Mouse (Mus musculus): ENCODE results near the gene Jakmip3. TPM values are rescaled to one million over a fixed set of nuclear protein-coding genes. Genes with fewer than 3 reads are reported as not detected.

The Jakmip3 gene
- polyA plus RNA-seq, 1 experiment from 2014 or later, result 0.83 TPM

GRCm38 (mm10) chr7:138955787-138956186, 15.3 kb downstream of the Jakmip3 start:
- H3K9me3 ChIP-seq, result no peaks in the 10 kb centered on the region
- H3K4me2 ChIP-seq (replicated peaks), result no peak overlapping the region
- H3K4me1 ChIP-seq, result no peaks in the 10 kb centered on the region
- no peak overlapping the region for H3K27ac ChIP-seq (replicated peaks)
- H3K36me3 ChIP-seq, result no peaks in the 10 kb centered on the region
- WGBS, result 88% methylated on average over 7 of the region's 7 CpGs
- ATAC-seq (ENCODE audit: low FRiP score, low read depth), result no peak
- no peak overlapping the region for H3K4me3 ChIP-seq
- no peak overlapping the region for H3K9ac ChIP-seq (replicated peaks)
- H3K27me3 ChIP-seq, result no peaks in the 10 kb centered on the region

- Histone ChIP-seq H3K4me1 (no peaks in the 10 kb centered on the region), H3K9ac (replicated peaks) (no peak overlapping the region), H3K36me3 (no peaks in the 10 kb centered on the region), H3K4me2 (replicated peaks) (no peak overlapping the region), H3K4me3 (no peak overlapping the region), H3K27me3 (no peaks in the 10 kb centered on the region), H3K27ac (replicated peaks) (no peak overlapping the region), H3K9me3 (no peaks in the 10 kb centered on the region)
- no peak for ATAC-seq (ENCODE audit: low FRiP score, low read depth)
- 77% methylated on average over 6 of the region's 6 CpGs for WGBS
Observed at GRCm38 (mm10) chr7:138957106-138957505, 16.6 kb downstream of the Jakmip3 start.

GRCm38 (mm10) chr7:138959747-138960146, 19.2 kb downstream of the Jakmip3 start:
- Histone ChIP-seq H3K27me3 (no peaks in the 10 kb centered on the region), H3K4me2 (replicated peaks) (no peak overlapping the region), H3K9me3 (no peaks in the 10 kb centered on the region), H3K4me3 (no peak overlapping the region), H3K4me1 (no peaks in the 10 kb centered on the region), H3K27ac (replicated peaks) (no peak overlapping the region), H3K9ac (replicated peaks) (no peak overlapping the region), H3K36me3 (no peaks in the 10 kb centered on the region)
- no peak for ATAC-seq (ENCODE audit: low FRiP score, low read depth)
- WGBS, result 85% methylated on average over 5 of the region's 5 CpGs

- no peak overlapping the region for H3K4me2 ChIP-seq (replicated peaks)
- no peaks in the 10 kb centered on the region for H3K36me3 ChIP-seq
- H3K9me3 ChIP-seq, result no peaks in the 10 kb centered on the region
- H3K4me3 ChIP-seq, result no peak overlapping the region
- H3K4me1 ChIP-seq, result no peaks in the 10 kb centered on the region
- ATAC-seq (ENCODE audit: low FRiP score, low read depth), result no peak
- H3K27me3 ChIP-seq, result no peaks in the 10 kb centered on the region
- no peak overlapping the region for H3K9ac ChIP-seq (replicated peaks)
- no peak overlapping the region for H3K27ac ChIP-seq (replicated peaks)
- 92% methylated on average over 5 of the region's 5 CpGs for WGBS
Observed at GRCm38 (mm10) chr7:138963756-138964155, 23.2 kb downstream of the Jakmip3 start.

- no peak overlapping the region for H3K4me3 ChIP-seq
- ATAC-seq (ENCODE audit: low FRiP score, low read depth), result no peak
- H3K9me3 ChIP-seq, result no peaks in the 10 kb centered on the region
- no peak overlapping the region for H3K27ac ChIP-seq (replicated peaks)
- no peaks in the 10 kb centered on the region for H3K36me3 ChIP-seq
- no peak overlapping the region for H3K4me2 ChIP-seq (replicated peaks)
- H3K27me3 ChIP-seq, result no peaks in the 10 kb centered on the region
- WGBS, result 68% methylated on average over 13 of the region's 13 CpGs
- H3K9ac ChIP-seq (replicated peaks), result no peak overlapping the region
- no peaks in the 10 kb centered on the region for H3K4me1 ChIP-seq
Observed at GRCm38 (mm10) chr7:138968010-138968620, 27.6 kb downstream of the Jakmip3 start.

GRCm38 (mm10) chr7:138977510-138977909, 37.0 kb downstream of the Jakmip3 start:
- WGBS, result 92% methylated on average over 7 of the region's 7 CpGs
- ATAC-seq (ENCODE audit: low FRiP score, low read depth), result no peak
- H3K9me3 ChIP-seq, result no peaks in the 10 kb centered on the region
- no peak overlapping the region for H3K4me3 ChIP-seq
- no peak overlapping the region for H3K9ac ChIP-seq (replicated peaks)
- H3K27ac ChIP-seq (replicated peaks), result no peak overlapping the region
- H3K36me3 ChIP-seq, result no peaks in the 10 kb centered on the region
- H3K4me1 ChIP-seq, result no peaks in the 10 kb centered on the region
- no peaks in the 10 kb centered on the region for H3K27me3 ChIP-seq
- no peak overlapping the region for H3K4me2 ChIP-seq (replicated peaks)

- no peak for ATAC-seq (ENCODE audit: low FRiP score, low read depth)
Observed at GRCm38 (mm10) chr7:138984576-138984975, 44.0 kb downstream of the Jakmip3 start.

GRCm38 (mm10) chr7:138989156-138989555, 48.6 kb downstream of the Jakmip3 start:
- H3K9ac ChIP-seq (replicated peaks), result no peak overlapping the region
- peaks cover 8% of the 10 kb centered on the region; the same call in 1 of the 2 replicates for H3K27me3 ChIP-seq
- no peak overlapping the region for H3K4me2 ChIP-seq (replicated peaks)
- 86% methylated on average over 9 of the region's 9 CpGs for WGBS
- H3K27ac ChIP-seq (replicated peaks), result no peak overlapping the region
- H3K4me1 ChIP-seq, result no peaks in the 10 kb centered on the region
- H3K4me3 ChIP-seq, result no peak overlapping the region
- no peak for ATAC-seq (ENCODE audit: low FRiP score, low read depth)
- H3K9me3 ChIP-seq, result no peaks in the 10 kb centered on the region
- no peaks in the 10 kb centered on the region for H3K36me3 ChIP-seq

More at GRCm38 (mm10) chr7:138984576-138984975, 44.0 kb downstream of the Jakmip3 start:
- Histone ChIP-seq H3K9me3 (no peaks in the 10 kb centered on the region), H3K4me3 (no peak overlapping the region), H3K36me3 (no peaks in the 10 kb centered on the region), H3K4me1 (no peaks in the 10 kb centered on the region), H3K27ac (replicated peaks) (no peak overlapping the region), H3K9ac (replicated peaks) (no peak overlapping the region), H3K27me3 (peaks cover 8% of the 10 kb centered on the region; the same call in 1 of the 2 replicates), H3K4me2 (replicated peaks) (no peak overlapping the region)
- 93% methylated on average over 6 of the region's 6 CpGs for WGBS

- no peak for ATAC-seq (ENCODE audit: low FRiP score, low read depth)
- no peaks in the 10 kb centered on the region for H3K27me3 ChIP-seq
Observed at GRCm38 (mm10) chr7:139002692-139003091, 62.2 kb downstream of the Jakmip3 start.

GRCm38 (mm10) chr7:139003250-139003649, 62.7 kb downstream of the Jakmip3 start:
- no peaks in the 10 kb centered on the region for H3K36me3 ChIP-seq
- H3K4me1 ChIP-seq, result peaks cover 7% of the 10 kb centered on the region; the same call in 1 of the 2 replicates
- H3K27ac ChIP-seq (replicated peaks), result no peak overlapping the region
- WGBS, result 72% methylated on average over 9 of the region's 9 CpGs
- no peaks in the 10 kb centered on the region for H3K27me3 ChIP-seq
- H3K4me2 ChIP-seq (replicated peaks), result no peak overlapping the region
- no peak for ATAC-seq (ENCODE audit: low FRiP score, low read depth)
- H3K4me3 ChIP-seq, result no peak overlapping the region
- H3K9me3 ChIP-seq, result no peaks in the 10 kb centered on the region
- no peak overlapping the region for H3K9ac ChIP-seq (replicated peaks)

More at GRCm38 (mm10) chr7:139002692-139003091, 62.2 kb downstream of the Jakmip3 start:
- Histone ChIP-seq H3K4me3 (no peak overlapping the region), H3K9me3 (no peaks in the 10 kb centered on the region), H3K9ac (replicated peaks) (no peak overlapping the region), H3K4me2 (replicated peaks) (no peak overlapping the region), H3K36me3 (no peaks in the 10 kb centered on the region), H3K27ac (replicated peaks) (no peak overlapping the region), H3K4me1 (peaks cover 7% of the 10 kb centered on the region; the same call in 1 of the 2 replicates)
- 89% methylated on average over 9 of the region's 9 CpGs for WGBS

- H3K4me3 ChIP-seq, result no peak overlapping the region
- ATAC-seq (ENCODE audit: low FRiP score, low read depth), result no peak
- H3K27ac ChIP-seq (replicated peaks), result no peak overlapping the region
- no peaks in the 10 kb centered on the region for H3K36me3 ChIP-seq
- no peaks in the 10 kb centered on the region for H3K27me3 ChIP-seq
- H3K4me2 ChIP-seq (replicated peaks), result no peak overlapping the region
- no peaks in the 10 kb centered on the region for H3K4me1 ChIP-seq
- H3K9ac ChIP-seq (replicated peaks), result no peak overlapping the region
- no peaks in the 10 kb centered on the region for H3K9me3 ChIP-seq
- WGBS, result 64% methylated on average over 7 of the region's 7 CpGs
Observed at GRCm38 (mm10) chr7:139009786-139010502, 69.4 kb downstream of the Jakmip3 start.

GRCm38 (mm10) chr7:139011027-139011426, 70.5 kb downstream of the Jakmip3 start:
- no peak overlapping the region for H3K9ac ChIP-seq (replicated peaks)
- no peaks in the 10 kb centered on the region for H3K27me3 ChIP-seq
- no peaks in the 10 kb centered on the region for H3K36me3 ChIP-seq
- no peaks in the 10 kb centered on the region for H3K9me3 ChIP-seq
- no peaks in the 10 kb centered on the region for H3K4me1 ChIP-seq
- H3K4me3 ChIP-seq, result no peak overlapping the region
- no peak overlapping the region for H3K27ac ChIP-seq (replicated peaks)
- H3K4me2 ChIP-seq (replicated peaks), result no peak overlapping the region
- no peak for ATAC-seq (ENCODE audit: low FRiP score, low read depth)
- 36% methylated on average over 3 of the region's 3 CpGs for WGBS
